Mouse (Mus musculus) layer of hippocampus, postnatal 14 days (tissue): ENCODE measurements at regions not wholly inside any gene's neighbourhood (a gene's known extent, or its start where the extent isn't known, plus 50 kb on each side); places are given as distances from the start of the nearest gene placed in this dataset.
A peak's percentile ranks its signal among the peaks of the same experiment; 100 is the strongest.
"Not testable (repeated sequence)": the region's sequence is repeated elsewhere in the genome, so short reads cannot be mapped to it uniquely, and the experiment has no call there.

Source experiments
- DNase-seq, 2 experiments: peaks; one replicate each; pipeline ENCODE4 v3.0.0; 2021 to 2022; ENCODE audit warnings: low spot score in 2 of 2, mixed read lengths in 1 of 2

DNA sequence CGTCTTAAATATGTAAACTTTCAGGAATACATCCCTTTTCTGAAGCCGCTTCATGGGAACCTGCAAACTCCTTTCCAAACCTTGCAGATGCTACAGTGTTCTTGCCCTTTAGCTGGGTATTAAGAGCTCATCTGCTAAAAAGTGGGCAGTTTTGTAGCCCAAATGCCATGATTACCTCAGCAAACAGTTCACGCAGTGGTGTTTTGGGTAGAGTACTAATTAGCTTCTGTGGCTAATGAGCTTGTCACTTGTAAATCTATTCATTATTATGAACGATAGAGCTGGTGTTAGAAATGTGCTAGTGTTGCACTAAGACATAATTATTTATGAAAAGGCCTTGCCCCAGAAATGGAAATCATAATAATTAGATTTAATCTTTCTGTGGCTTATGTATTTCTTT, 506.1 kb upstream of the Ccng1 start:
- no peak for DNase-seq

DNA sequence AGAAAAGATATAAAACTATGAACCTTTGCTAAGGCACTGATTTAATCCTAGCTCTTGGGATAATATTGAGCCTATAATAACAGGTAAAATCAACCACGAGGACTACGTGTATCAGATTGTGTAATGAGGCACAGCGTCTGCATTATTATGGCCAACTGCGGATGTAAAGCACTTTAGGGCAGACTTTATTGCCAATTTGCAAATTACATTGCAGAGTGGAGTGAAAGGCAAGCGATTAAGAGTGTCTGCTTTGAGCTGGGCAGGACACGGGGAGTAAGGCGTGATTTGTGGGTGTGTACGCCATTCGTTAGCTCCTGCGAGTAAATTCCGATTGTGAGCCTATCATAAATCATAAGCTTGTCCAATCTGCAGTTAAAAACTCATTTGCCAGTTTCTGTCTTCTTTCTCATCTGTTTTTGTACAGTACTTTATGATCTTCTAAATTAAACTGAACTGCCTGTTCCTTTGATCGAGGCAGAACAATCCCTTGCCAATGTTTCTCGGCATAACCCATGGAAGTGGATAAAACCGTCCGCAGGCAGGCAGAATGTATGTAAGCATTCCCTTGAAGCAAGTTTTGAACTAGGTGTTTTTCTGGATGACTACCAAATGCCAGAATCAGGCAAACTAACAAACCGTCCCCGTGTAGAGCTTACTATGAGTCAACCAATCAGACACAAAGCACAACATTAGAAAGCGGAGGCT, 505.0 kb upstream of the Ccng1 start:
- peak; percentile 4 to 5 for DNase-seq

DNA sequence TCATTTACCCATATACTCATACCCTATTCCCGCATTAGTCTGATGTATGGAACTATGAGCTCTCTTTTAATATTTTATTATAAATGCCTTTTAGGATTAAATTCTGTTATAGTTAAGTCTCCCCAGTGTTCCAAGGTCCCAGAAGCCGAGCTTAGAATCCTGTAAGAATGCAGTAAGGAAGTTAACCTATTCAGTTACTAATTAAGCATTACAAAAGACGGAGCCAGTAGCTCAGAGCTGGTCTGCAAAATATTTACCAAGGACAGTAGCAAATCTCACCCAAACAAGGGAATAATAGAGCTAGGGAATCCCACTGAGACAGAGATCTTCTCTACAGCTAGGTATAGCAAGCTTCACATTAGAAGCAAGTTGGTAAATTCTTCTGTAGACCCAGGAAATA, 459.4 kb upstream of the Ccng1 start:
- not testable (repeated sequence) for DNase-seq

DNA sequence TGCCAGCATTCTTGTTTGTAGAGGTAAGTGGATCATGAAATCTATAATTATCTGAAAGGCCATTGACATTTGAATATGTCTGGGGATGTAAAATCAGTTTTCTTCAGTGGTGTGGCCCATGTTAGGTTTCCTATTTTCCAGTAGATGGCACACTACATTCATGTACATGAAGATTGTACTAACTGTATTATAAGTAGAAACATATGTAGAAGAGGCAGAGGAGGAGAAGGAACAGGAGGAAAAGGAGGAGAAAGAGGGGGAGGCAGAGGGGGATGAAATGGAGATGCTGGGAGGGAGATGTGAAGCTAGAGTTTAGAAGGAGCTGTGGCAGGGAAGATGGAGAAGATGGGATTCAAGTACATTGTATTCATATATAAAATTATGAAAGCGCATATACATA, 447.1 kb upstream of the Ccng1 start:
- no peak for DNase-seq

- no peak for DNase-seq
Observed at GRCm38 (mm10) chr11:41193981-41194380, 438.9 kb upstream of the Ccng1 start.

- DNase-seq, result no peak
Observed at GRCm38 (mm10) chr11:41160492-41161175, 405.5 kb upstream of the Ccng1 start.

- no peak for DNase-seq
Observed at GRCm38 (mm10) chr11:41159927-41160326, 404.8 kb upstream of the Ccng1 start.

DNA sequence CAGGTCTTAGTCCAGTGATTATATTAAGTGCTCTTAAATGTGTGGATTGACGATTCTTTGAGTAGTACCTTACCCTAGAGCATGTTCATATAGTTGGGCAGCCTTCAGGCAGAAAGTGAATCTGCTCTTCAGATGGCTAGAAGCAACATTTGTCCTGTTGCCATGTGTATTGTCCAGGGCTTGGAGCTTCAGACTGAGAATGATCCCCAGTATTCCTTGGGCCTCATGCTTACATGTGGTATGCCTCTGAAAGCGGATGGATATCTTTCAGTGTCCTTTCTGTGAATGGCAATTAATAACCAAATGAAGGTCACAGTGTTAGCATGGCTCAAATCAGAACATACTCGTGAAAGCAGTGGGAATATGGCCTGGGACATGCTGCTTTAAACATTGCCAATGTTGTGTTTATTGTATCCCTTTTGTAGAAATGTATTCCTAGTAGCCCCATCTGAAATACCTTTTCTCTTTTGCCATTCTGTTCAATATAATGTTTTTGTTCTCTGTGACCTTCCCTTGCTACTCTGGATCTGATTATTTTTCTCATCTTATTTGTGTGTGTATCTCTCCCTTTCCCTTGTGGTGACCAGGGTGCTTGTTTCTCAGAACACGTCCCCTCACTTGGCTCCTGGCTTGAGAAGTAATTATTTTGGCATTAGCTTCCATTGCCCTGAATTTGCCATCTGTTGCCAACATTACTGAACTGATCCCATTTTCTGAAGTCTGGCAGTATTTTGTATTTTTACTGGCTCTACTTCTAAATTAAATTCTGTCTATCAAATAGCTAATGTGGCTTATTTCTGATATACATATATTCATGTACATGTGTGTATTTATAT, 403.9 kb upstream of the Ccng1 start:
- DNase-seq, result peak; percentile 12 to 78

DNA sequence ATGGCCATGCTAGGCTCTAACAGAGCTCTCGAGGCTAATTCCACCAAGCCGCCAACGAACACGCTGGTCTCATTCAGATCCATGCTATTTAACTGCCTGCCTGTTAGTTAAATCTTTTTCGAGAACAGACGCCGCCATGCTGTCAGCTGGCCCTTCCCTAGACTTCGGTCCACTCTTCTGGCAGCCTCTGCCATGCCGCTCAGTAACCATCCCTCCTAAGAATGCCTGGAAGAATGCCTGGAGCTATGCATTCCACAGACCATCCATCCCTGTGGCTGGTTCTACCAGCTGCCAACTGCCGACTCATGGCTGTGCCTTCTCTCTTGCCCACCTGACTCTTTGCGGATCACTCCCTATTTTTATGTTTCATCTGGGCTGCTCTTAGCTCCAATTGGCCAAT, 402.2 kb upstream of the Ccng1 start:
- no peak for DNase-seq
